Mouse (Mus musculus) forebrain, embryonic 14.5 days (tissue): ENCODE data around the gene Gm29094. TPM values are rescaled to one million over a fixed set of nuclear protein-coding genes. Genes with fewer than 3 reads are reported as not detected.
"Not testable (repeated sequence)": the region's sequence is repeated elsewhere in the genome, so short reads cannot be mapped to it uniquely, and the experiment has no call there.

Experiments used
- ATAC-seq: fragments of 200-750 bp; cut with Nextera tagmentation; 2 replicates; pipeline ENCODE4 v1.8.0; 2017; ENCODE audit warnings: mild to moderate bottlenecking, moderate library complexity
- DNase-seq: peaks from one replicate; pipeline ENCODE4 v3.0.0-alpha.2; 2015; ENCODE audit warnings: low spot score
- H3K27ac ChIP-seq: fragments of 300-500 bp; sonication (generic); 2 replicates; pipeline ENCODE4 v1.5.1; 2014; ENCODE audit warnings: low read depth, mild to moderate bottlenecking, control low read depth, low read length, moderate library complexity
- H3K27me3 ChIP-seq: fragments of 300-500 bp; sonication (generic); replicated peaks from 2 replicates; pipeline ENCODE4 v1.6.1; 2014; ENCODE audit warnings: low read length, control low read depth, mixed read lengths; ENCODE audit not compliant: control insufficient read depth, insufficient read depth
- H3K36me3 ChIP-seq: fragments of 300-500 bp; sonication (generic); 2 replicates; pipeline ENCODE4 v1.6.1; 2014; ENCODE audit warnings: low read length, control low read depth; ENCODE audit not compliant: control insufficient read depth, insufficient read depth
- H3K4me1 ChIP-seq: fragments of 300-500 bp; sonication (generic); 2 replicates; pipeline ENCODE4 v1.6.1; 2014; ENCODE audit warnings: antibody characterized with exemption, low read length, control low read depth; ENCODE audit not compliant: control insufficient read depth, insufficient read depth
- H3K4me2 ChIP-seq: fragments of 300-500 bp; sonication (generic); 2 replicates; pipeline ENCODE4 v1.6.1; 2014; ENCODE audit warnings: mild to moderate bottlenecking, control low read depth, low read length
- H3K4me3 ChIP-seq: fragments of 300-500 bp; sonication (generic); 2 replicates; pipeline ENCODE4 v1.5.1; 2014; ENCODE audit warnings: low read depth, low read length, control low read depth
- H3K9ac ChIP-seq: fragments of 300-500 bp; sonication (generic); 2 replicates; pipeline ENCODE4 v1.6.1; 2014; ENCODE audit warnings: mild to moderate bottlenecking, low read length, control low read depth, moderate library complexity
- H3K9me3 ChIP-seq: fragments of 300-500 bp; sonication (generic); replicated peaks from 2 replicates; pipeline ENCODE4 v1.6.1; 2016; ENCODE audit warnings: low read length, control low read depth, mixed read lengths; ENCODE audit not compliant: control insufficient read depth
- WGBS: fragments of 180-500 bp; shearing (Covaris S2); extraction: QIAGEN DNeasy Blood & Tissue Kit; methylation state at CpG from one replicate; pipeline ENCODE4 v1.1.7; 2014; 5-methylcytosine and 5-hydroxymethylcytosine counted together
- polyA plus RNA-seq: library from polyadenylated mRNA; unstranded; fragments of >200 nt; fragmentation: Nextera tagmentation; extraction: Ambion mirVana; gene quantifications from 2 replicates; pipeline ENCODE4 v1.2.1, GENCODE M21; 2014

The Gm29094 gene
- polyA plus RNA-seq, 1 experiment from 2014 or later = not detected

GRCm38 (mm10) chr9:89208939-89209338 lies 9.8 kb downstream of the Gm29094 start:
- H3K4me3 ChIP-seq, H3K4me2 ChIP-seq, H3K9ac ChIP-seq, ATAC-seq, DNase-seq, H3K27me3 ChIP-seq, H3K9me3 ChIP-seq, H3K27ac ChIP-seq, H3K4me1 ChIP-seq, H3K36me3 ChIP-seq: not testable (repeated sequence)
- WGBS = 58% methylated on average over 1 of the region's 1 CpGs

GRCm38 (mm10) chr9:89210353-89211064 lies 11.3 kb downstream of the Gm29094 start, which contains the start of gene Mthfs:
Gene Mthfs, plus strand, starts transcription at chr9:89210676.
- not testable (repeated sequence) for H3K9ac ChIP-seq, H3K27me3 ChIP-seq, H3K36me3 ChIP-seq, H3K9me3 ChIP-seq, H3K4me1 ChIP-seq
- WGBS = 31% methylated on average over 9 of the region's 12 CpGs
- ATAC-seq (peak; percentile 61), DNase-seq (peak; percentile 17)
- peak within 1 kb of the TSS; percentile 41 for H3K4me2 ChIP-seq
- H3K27ac ChIP-seq = peak within 1 kb of the TSS; percentile 72; the same call in 1 of the 2 replicates
- peak within 1 kb of the TSS; percentile 17 for H3K4me3 ChIP-seq

DNA sequence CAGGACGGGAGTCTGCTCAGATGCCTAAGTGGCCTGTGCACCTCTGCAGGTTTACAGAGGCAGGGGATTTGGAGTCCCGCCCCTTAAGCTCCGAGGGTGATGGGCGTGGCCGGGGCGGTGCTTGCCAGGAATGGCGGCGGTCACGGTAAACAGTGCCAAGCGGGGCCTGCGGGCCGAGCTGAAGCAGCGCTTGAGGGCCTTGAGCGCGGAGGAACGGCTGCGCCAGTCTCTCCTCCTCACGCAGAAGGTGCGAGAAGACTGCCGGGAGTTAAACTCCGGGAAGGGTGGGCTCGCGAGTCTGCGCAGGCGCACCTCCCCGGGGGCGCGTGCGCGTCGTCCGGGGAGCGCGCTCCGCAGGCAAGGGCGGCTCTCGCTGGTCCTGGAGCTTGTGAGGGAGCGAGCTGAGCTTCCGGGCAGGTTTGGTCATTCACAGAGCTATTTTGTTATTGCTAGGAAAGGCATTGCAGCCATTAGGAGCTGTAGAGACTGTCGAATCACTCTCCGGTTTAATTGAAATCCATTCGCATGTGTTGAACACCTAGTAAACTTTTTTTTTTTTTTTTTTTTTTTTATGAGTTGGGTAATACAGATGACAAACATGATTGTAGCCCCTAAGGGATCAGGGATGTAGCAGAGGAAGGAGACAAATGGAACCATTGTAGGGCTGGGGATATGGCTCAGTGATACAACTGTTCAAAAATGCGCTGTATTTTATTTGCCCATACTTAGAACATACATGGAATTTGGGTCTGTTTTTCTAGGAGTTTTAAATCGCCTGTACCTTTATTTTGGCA lies 12.1 kb downstream of the Gm29094 start:
- ATAC-seq = peak; percentile 96
- H3K27me3 ChIP-seq, H3K9me3 ChIP-seq, H3K36me3 ChIP-seq, H3K27ac ChIP-seq, H3K4me1 ChIP-seq, H3K9ac ChIP-seq: not testable (repeated sequence)
- peak overlapping the region; percentile 17 for H3K4me3 ChIP-seq
- WGBS = 17% methylated on average over 5 of the region's 44 CpGs
- peak; percentile 16 for DNase-seq
- H3K4me2 ChIP-seq = peak overlapping the region; percentile 41

DNA sequence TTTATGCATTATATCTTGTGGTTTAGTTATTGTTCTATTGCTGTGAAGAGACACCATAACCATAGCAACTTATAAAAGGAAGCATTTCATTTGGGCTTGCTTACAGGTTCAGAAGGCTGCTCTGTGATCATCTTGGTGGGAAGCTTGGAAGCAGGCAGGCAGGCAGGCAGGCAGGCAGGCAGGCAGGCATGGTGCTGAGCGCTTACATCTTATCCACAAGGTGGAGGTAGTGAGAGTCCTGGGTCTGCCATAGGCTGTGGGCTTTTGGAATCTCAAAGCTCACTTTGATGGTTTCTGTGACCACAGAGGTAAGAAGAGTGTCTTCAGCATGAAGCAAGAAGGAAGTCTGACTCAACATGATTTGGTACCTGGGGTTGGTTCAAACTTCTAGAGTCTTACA lies 13.2 kb downstream of the Gm29094 start:
- H3K36me3 ChIP-seq, H3K27ac ChIP-seq, H3K27me3 ChIP-seq, DNase-seq, H3K4me2 ChIP-seq, H3K4me3 ChIP-seq, H3K9ac ChIP-seq, H3K4me1 ChIP-seq, H3K9me3 ChIP-seq: not testable (repeated sequence)
- 15% methylated on average over 1 of the region's 1 CpGs for WGBS
- peak; percentile 19; the same call in 1 of the 2 replicates for ATAC-seq

DNA sequence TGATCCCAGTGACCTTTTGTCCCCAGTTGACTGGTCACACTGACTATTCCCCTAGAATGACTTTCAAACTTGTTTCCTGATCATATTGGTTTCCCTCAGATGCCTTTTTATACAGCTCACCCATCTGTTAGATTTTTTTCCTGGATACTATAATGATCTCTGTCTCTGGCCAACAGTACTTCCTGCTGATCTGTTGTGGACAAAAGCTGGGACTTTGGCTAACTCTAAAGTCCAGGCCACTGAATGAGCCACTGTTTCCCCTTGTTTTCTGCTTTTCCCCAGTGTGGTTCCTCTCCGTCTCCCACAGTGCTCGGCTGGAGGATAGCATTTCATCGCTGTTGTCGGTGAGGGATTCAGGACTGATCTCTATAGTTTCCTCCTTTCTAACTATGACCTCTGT lies 19.0 kb downstream of the Gm29094 start:
- not testable (repeated sequence) for H3K4me1 ChIP-seq, H3K9ac ChIP-seq, H3K27ac ChIP-seq, ATAC-seq, H3K4me2 ChIP-seq, H3K36me3 ChIP-seq, DNase-seq, H3K9me3 ChIP-seq, H3K27me3 ChIP-seq, H3K4me3 ChIP-seq
- 88% methylated on average over 4 of the region's 4 CpGs for WGBS

DNA sequence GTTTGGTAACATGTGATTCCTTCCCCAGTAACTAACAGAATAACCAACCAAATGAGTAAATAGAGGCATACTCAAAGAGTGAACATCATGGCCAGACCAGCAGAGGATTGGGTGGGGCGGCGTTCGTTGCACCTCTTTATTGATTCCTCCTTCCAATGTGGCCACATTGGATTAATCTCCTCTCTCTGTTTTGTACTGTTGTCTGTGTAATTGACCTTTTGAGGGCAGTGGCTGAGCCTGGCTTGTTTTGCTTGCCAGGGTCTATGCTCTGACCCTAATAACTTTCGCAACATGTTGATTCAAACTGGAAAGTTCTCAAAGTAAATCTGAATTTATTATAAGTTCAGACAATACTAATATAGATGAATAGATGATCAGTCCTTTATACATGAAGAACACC lies 20.5 kb downstream of the Gm29094 start:
- 95% methylated on average over 3 of the region's 4 CpGs for WGBS
- H3K27ac ChIP-seq = not testable (repeated sequence)

DNA sequence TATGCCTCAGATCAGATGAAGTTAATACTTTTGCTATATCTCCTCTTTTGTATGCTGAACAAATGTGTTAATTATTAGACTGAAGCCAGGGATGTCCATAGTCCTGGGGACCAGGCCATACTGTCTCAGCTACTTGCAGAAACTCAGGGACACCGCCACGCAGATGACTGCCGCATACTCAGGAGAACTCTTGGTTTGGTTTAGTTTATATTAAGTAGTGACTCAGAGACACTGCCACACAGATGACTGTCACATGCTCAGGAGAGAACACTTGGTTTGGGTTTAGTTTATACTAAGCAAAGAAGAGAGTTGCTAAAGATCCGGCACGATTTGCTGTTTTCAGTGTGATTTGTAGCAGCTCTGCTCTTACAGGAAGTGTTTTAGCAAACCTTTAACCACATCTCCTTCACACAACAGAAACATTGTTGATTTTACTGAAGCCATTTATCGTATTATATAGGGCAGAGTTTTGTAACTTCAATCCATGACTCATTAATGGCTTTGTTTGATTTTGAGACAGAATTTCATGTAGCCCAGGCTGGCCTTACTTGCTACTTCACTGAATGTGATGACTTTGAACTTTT lies 21.6 kb downstream of the Gm29094 start:
- DNase-seq, H3K27ac ChIP-seq, ATAC-seq, H3K36me3 ChIP-seq, H3K4me3 ChIP-seq, H3K27me3 ChIP-seq, H3K9me3 ChIP-seq, H3K4me1 ChIP-seq, H3K4me2 ChIP-seq, H3K9ac ChIP-seq: not testable (repeated sequence)
- WGBS = 92% methylated on average over 6 of the region's 6 CpGs

More for the DNA sequence above, 20.5 kb downstream of the Gm29094 start:
- not testable (repeated sequence) for H3K9me3 ChIP-seq, ATAC-seq, H3K36me3 ChIP-seq, H3K9ac ChIP-seq, DNase-seq, H3K4me1 ChIP-seq, H3K4me3 ChIP-seq, H3K4me2 ChIP-seq, H3K27me3 ChIP-seq

DNA sequence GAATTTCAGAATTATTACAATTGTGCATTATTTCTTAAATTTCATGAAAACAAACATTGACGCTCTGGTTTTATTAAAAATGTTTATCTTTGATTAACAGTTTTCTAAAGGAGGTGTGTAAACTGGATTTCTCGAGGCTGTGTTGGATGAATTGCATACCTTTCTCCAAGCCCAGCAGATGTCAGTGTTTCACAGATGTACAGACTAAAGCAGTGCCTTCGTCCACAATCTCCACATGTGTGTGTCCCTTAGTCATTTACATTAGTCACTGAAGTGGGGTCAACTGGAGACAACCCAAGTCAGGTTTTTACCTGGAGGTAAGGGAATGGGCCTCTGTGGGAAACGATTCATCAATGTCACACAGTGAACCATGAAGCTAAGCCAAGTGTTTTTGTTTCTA lies 26.9 kb downstream of the Gm29094 start:
- 62% methylated on average over 4 of the region's 4 CpGs for WGBS
- Histone ChIP-seq H3K4me2 (no peak overlapping the region), H3K9me3 (no peaks in the 10 kb centered on the region), H3K27me3 (no peaks in the 10 kb centered on the region), H3K4me1 (no peaks in the 10 kb centered on the region), H3K36me3 (no peaks in the 10 kb centered on the region), H3K9ac (no peak overlapping the region), H3K4me3 (no peak overlapping the region), H3K27ac (no peak overlapping the region)
- no peak for ATAC-seq
- peak; percentile 56 for DNase-seq

DNA sequence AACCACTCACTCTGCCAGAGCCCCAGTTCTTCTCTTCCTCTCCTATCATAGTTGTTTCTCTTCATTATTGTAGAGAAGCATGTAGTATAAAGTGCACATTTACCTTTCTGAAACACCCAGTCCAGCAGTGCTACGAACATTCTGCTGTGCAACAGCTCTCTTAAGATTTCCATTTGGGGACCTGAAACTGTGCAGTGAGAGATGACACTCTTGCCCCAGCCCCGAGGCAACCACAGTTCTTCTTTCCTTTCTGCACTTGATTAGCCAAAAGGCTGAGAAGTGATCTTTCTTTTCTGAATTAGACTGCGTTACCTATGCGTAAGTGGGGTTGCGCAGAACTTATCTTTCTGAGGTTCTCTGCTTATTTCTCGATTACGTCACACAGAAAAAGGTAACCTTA lies 28.9 kb downstream of the Gm29094 start:
- H3K36me3 ChIP-seq = no peaks in the 10 kb centered on the region
- 92% methylated on average over 7 of the region's 7 CpGs for WGBS
- ATAC-seq = no peak
- H3K27me3 ChIP-seq = no peaks in the 10 kb centered on the region
- no peak overlapping the region for H3K27ac ChIP-seq
- DNase-seq = no peak
- H3K9ac ChIP-seq = no peak overlapping the region
- no peaks in the 10 kb centered on the region for H3K9me3 ChIP-seq
- no peak overlapping the region for H3K4me3 ChIP-seq
- no peak overlapping the region for H3K4me2 ChIP-seq
- H3K4me1 ChIP-seq = no peaks in the 10 kb centered on the region
